Mouse (Mus musculus): Measurements from ENCODE around the gene Gm45785. TPM values are rescaled to one million over a fixed set of nuclear protein-coding genes. Genes with fewer than 3 reads are reported as not detected.

Gm45785 gene
- polyA plus RNA-seq, 1 experiment from 2014 or later: not detected

DNA sequence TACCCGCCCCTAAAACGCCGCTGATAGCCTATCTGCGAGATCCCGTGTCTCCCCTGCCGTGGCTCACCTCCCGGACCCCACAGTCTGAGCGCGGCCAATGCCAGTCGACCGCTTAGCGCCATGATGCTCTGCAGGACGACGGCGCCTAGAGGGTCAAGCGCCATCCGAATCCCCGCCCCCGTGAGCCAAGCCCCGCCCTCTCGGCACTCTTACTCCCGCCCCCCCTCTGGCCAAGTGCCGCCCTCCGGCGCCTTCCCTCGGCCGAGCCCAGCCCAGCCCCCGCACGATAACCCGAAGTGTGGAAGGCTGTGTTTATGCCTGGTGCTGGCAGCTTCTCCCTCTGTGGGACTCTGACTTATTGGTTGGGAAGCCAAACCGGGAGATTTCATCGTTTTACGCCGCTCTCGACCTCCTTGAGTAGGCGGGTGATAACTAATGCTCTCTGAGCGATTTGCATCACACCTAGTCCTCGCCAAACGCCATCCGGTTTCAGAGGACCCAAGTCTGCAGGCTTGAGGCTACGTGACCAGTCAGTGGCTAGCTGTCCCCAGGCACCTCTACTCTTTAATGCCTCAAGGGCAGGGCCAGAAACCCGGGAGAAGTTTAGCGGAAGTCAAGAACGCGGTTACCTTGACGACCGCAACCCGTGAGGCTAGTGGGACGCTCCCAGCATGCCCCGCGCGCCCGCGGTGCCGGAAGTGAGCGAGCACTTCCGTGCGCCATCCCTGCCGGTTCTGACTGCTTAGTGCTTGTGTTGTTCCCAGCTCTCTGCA is 25.8 kb upstream of the Gm45785 start, which contains the start of the genes Psmd13 and Sirt3:
Gene Psmd13 (plus strand): TSS at position 273 of the 773 bp plus-strand sequence.
Gene Sirt3 (minus strand): TSS at position 614 of the 773 bp plus-strand sequence.
- Histone ChIP-seq H3K27ac (peak within 1 kb of the TSS; percentile 86), H3K4me2 (peak within 1 kb of the TSS; percentile 66), H3K36me3 (peaks cover 33% of the 10 kb centered on the region), H3K4me3 (peak within 1 kb of the TSS; percentile 96), H3K9ac (peak within 1 kb of the TSS; percentile 89), H3K27me3 (no peaks in the 10 kb centered on the region), H3K9me3 (no peaks in the 10 kb centered on the region), H3K4me1 (peaks cover 17% of the 10 kb centered on the region)
- ATAC-seq (ENCODE audit: insufficient number of reproducible peaks, insufficient read depth, low FRiP score, low TSS enrichment, low read depth): peak; percentile 91
- WGBS: under 1% methylated on average over 57 of the region's 59 CpGs

DNA sequence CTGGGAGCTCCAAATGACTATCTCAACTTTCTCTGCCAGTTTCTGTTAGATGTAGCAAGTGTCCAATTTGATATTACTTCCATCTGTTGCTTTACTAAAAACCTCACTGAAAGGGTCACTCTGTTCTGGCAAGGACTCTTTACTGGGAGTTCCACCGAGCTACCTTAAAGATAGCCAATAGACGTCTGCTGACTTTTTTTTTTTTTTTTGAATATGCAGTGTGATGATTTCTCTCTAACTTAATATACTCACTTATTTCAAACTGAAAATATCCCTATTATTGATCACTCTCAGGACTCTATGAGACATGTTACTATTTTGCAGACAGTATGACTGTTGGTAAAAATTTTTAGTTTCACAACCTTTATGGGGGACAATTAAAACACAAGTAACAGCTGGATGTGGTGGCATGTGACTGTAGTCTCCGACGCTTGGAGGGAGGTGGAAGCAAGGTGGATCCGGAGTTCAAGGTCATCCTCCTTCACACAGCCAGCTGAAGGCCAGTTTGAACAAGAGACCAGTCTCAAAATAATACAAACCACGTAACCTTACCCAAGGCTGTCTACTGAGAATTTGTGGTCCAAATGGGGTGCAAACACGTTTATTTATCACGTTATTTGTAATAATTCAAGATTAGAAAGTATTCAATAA is 24.9 kb upstream of the Gm45785 start:
- Histone ChIP-seq H3K27ac (peak overlapping the region; percentile 86; the same call in 1 of the 2 replicates), H3K27me3 (no peaks in the 10 kb centered on the region), H3K9me3 (no peaks in the 10 kb centered on the region), H3K4me1 (peaks cover 17% of the 10 kb centered on the region), H3K9ac (peak overlapping the region; percentile 89), H3K4me3 (peak overlapping the region; percentile 96), H3K36me3 (peaks cover 33% of the 10 kb centered on the region), H3K4me2 (peak overlapping the region; percentile 66)
- 21% methylated on average over 8 of the region's 8 CpGs for WGBS
- no peak for ATAC-seq (ENCODE audit: insufficient number of reproducible peaks, insufficient read depth, low FRiP score, low TSS enrichment, low read depth)

DNA sequence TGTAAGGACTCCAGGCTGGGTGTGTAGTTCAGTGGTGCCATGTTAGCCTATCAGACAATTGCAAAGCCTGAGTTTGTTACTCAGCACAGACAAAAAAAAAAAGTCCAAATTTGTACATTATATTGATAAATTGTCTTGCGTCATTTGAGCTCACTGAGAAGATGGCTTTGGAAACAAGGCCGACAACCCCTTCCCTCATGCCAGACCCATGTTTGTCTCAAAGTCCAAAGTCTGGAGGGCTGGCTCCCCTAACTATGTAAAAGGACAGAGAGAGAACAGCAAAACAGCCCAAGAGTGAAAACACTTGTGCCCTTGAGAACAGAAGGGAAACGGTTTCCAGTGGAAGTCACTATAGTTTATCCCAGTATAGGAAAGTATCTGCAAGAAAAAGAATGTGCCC is 24.3 kb upstream of the Gm45785 start:
- H3K4me3 ChIP-seq: no peak overlapping the region
- H3K4me2 ChIP-seq: peak overlapping the region; percentile 66; the same call in 1 of the 2 replicates
- H3K36me3 ChIP-seq: peaks cover 33% of the 10 kb centered on the region
- H3K27ac ChIP-seq: no peak overlapping the region
- 82% methylated on average over 3 of the region's 3 CpGs for WGBS
- H3K9ac ChIP-seq: no peak overlapping the region
- no peaks in the 10 kb centered on the region for H3K9me3 ChIP-seq
- H3K4me1 ChIP-seq: peaks cover 17% of the 10 kb centered on the region
- H3K27me3 ChIP-seq: no peaks in the 10 kb centered on the region
- no peak for ATAC-seq (ENCODE audit: insufficient number of reproducible peaks, insufficient read depth, low FRiP score, low TSS enrichment, low read depth)

DNA sequence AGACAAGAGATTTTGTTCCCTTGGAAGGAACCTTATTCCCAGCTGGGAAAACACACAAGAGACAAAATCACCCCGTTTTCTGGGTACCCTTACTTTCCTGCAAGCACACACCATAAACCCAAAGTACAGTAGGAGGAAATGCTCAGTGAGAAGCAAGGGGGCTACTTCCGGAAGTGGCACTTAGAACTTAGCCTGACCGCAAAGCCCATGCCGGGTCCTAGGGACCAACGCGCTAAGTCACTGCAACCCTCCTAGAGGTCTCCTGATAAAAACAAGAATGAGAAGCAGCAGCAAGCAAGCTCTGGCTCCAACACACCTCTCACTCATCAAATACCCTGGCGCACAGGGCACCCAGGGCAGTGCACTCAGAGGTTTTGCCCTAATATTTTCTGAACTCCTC is 23.2 kb upstream of the Gm45785 start:
- Histone ChIP-seq H3K4me3 (no peak overlapping the region), H3K36me3 (peaks cover 39% of the 10 kb centered on the region), H3K27me3 (no peaks in the 10 kb centered on the region), H3K9me3 (no peaks in the 10 kb centered on the region), H3K27ac (no peak overlapping the region), H3K4me1 (peaks cover 17% of the 10 kb centered on the region), H3K4me2 (no peak overlapping the region), H3K9ac (no peak overlapping the region)
- no peak for ATAC-seq (ENCODE audit: insufficient number of reproducible peaks, insufficient read depth, low FRiP score, low TSS enrichment, low read depth)
- 89% methylated on average over 7 of the region's 7 CpGs for WGBS

DNA sequence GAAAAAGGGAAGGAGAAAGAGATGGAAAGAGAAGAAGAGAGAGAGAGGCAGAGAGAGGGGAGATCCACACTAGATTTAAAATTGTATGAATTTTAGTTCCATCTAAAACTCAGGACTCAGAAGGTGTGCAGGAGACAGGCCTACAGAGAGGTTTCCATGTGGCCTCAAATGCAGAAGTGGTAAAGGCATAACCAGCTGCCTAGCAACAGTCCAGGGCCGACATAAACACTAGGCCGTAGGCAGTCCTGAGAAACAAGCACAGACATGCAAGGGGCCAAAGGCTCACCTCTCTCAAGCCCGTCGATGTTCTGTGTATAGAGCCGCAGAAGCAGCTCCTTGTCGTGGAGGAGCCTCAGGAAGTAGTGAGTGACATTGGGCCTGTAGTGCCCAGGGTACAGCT is 21.2 kb upstream of the Gm45785 start:
- no peak for ATAC-seq (ENCODE audit: insufficient number of reproducible peaks, insufficient read depth, low FRiP score, low TSS enrichment, low read depth)
- H3K4me2 ChIP-seq: no peak overlapping the region
- H3K36me3 ChIP-seq: peaks cover 43% of the 10 kb centered on the region
- no peaks in the 10 kb centered on the region for H3K27me3 ChIP-seq
- H3K4me1 ChIP-seq: peaks cover 9% of the 10 kb centered on the region; the same call in 1 of the 2 replicates
- H3K9me3 ChIP-seq: no peaks in the 10 kb centered on the region
- H3K9ac ChIP-seq: no peak overlapping the region
- H3K27ac ChIP-seq: no peak overlapping the region
- no peak overlapping the region for H3K4me3 ChIP-seq
- 83% methylated on average over 6 of the region's 6 CpGs for WGBS

DNA sequence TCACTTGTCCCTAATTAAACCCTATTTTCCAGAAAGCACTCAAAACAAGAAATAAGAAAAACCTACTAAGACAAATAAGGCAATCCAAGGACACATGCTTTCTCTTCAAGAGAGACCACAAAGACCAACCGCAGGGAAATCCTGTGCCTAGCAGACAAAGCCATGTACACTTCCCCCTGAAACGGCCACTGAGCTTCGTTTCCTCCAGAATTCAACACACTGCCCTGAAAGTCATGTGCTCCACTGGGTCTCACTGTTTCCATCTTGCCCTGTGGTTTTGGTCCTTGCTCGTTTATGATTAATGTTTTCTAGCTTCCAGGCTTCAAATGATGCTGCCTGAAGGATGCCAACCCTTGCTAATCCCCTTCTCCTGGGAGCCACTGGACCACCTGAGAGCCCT is 18.1 kb upstream of the Gm45785 start:
- Histone ChIP-seq H3K9me3 (no peaks in the 10 kb centered on the region), H3K27ac (no peak overlapping the region), H3K9ac (no peak overlapping the region), H3K4me3 (no peak overlapping the region), H3K27me3 (no peaks in the 10 kb centered on the region), H3K4me2 (no peak overlapping the region), H3K36me3 (peaks cover 45% of the 10 kb centered on the region), H3K4me1 (no peaks in the 10 kb centered on the region)
- 89% methylated on average over 4 of the region's 4 CpGs for WGBS
- ATAC-seq (ENCODE audit: insufficient number of reproducible peaks, insufficient read depth, low FRiP score, low TSS enrichment, low read depth): no peak

DNA sequence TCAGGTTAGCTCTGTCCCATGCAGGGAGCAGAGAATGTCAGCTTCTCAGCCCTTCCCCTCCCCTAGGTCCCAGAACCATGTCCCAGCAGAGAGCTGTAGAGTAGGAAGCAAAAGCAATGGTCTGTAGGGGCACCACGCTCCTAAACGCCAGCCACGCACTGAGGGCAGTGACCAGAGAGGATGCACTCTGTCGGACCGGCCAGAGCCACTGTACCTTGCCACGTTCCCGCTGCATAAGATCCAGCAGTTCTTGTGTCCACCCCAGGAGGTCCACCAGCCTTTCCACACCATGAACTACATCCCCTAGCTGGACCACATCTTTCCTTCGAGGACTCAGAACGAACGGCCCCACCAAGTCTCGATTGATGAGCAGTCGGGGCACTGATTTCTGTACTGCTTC is 8.6 kb upstream of the Gm45785 start:
- no peak overlapping the region for H3K4me3 ChIP-seq
- H3K36me3 ChIP-seq: peaks cover 78% of the 10 kb centered on the region
- H3K4me1 ChIP-seq: peaks cover 5% of the 10 kb centered on the region
- 86% methylated on average over 12 of the region's 12 CpGs for WGBS
- no peaks in the 10 kb centered on the region for H3K9me3 ChIP-seq
- H3K4me2 ChIP-seq: no peak overlapping the region
- no peak overlapping the region for H3K9ac ChIP-seq
- no peaks in the 10 kb centered on the region for H3K27me3 ChIP-seq
- ATAC-seq (ENCODE audit: insufficient number of reproducible peaks, insufficient read depth, low FRiP score, low TSS enrichment, low read depth): no peak
- H3K27ac ChIP-seq: no peak overlapping the region

DNA sequence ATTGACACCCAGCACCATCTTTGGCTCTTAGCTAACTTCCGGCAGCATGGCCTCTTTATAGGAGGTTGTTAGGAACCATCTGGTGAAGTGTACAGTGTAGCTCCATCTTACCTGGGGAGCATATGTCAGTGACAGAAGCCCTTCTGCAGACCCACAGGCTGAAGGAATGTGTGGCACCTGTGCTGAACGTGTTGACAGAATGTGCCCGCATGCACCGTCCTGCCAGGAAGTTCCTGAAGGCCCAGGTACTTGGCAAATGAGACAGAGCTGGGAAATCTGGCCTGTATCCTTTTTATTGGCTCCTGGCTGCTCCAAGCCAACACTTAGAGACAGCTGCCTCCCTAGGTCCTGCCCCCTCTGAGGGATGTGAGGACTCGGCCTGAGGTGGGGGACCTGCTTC is 4.6 kb upstream of the Gm45785 start:
- H3K9ac ChIP-seq: 0 out of 2 replicates have a peak overlapping the region, but pooled peaks have one; percentile 6
- H3K4me2 ChIP-seq: no peak overlapping the region
- WGBS: 87% methylated on average over 5 of the region's 5 CpGs
- no peak for ATAC-seq (ENCODE audit: insufficient number of reproducible peaks, insufficient read depth, low FRiP score, low TSS enrichment, low read depth)
- H3K9me3 ChIP-seq: no peaks in the 10 kb centered on the region
- peaks cover 25% of the 10 kb centered on the region for H3K4me1 ChIP-seq
- H3K4me3 ChIP-seq: no peak overlapping the region
- H3K36me3 ChIP-seq: peaks cover 69% of the 10 kb centered on the region
- H3K27me3 ChIP-seq: no peaks in the 10 kb centered on the region
- H3K27ac ChIP-seq: no peak overlapping the region

DNA sequence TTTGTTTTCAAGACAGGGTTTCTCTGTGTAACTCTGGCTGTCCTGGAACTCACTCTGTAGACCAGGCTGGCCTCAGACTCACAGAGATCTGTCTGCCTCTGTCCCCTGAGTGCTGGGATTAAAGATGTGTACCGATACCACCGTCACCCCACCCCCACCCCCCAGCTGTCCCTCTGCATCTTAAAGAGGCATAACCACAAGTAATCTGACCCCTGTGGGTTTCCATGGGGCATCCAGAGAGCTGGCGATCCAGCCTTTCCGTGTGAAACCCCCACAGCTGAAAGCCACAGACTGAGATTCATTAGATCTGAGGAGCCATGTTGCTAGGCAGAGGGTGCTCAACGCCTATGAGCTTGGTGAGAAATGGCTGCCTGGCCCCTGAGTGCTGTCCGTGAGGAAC is 3.9 kb upstream of the Gm45785 start:
- Histone ChIP-seq H3K4me1 (peaks cover 31% of the 10 kb centered on the region), H3K4me2 (no peak overlapping the region), H3K4me3 (no peak overlapping the region), H3K9ac (no peak overlapping the region), H3K9me3 (no peaks in the 10 kb centered on the region), H3K27me3 (no peaks in the 10 kb centered on the region), H3K36me3 (peaks cover 67% of the 10 kb centered on the region), H3K27ac (no peak overlapping the region)
- WGBS: 47% methylated on average over 6 of the region's 6 CpGs
- no peak for ATAC-seq (ENCODE audit: insufficient number of reproducible peaks, insufficient read depth, low FRiP score, low TSS enrichment, low read depth)

DNA sequence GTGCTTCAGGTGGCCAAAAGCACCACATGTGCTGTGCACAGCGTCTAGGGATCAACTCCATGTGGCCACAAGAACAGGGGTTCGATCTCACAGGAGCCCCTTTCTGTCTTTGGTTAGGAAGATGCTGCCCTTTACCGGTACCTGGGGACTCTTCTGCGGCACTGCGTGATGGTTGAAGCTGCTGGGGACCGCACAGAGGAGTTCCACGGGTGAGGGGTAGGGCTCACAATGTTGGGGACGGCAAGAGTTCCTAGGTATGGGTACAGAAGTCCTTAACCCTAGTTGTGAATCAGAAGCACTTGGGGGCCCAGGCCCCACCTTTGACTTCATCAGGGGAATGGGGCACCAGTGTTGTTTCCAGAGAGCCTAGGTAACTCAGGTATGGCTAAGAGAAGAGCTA is 2.6 kb upstream of the Gm45785 start:
- ATAC-seq (ENCODE audit: insufficient number of reproducible peaks, insufficient read depth, low FRiP score, low TSS enrichment, low read depth): no peak
- Histone ChIP-seq H3K27ac (no peak overlapping the region), H3K9me3 (no peaks in the 10 kb centered on the region), H3K27me3 (no peaks in the 10 kb centered on the region), H3K9ac (peak overlapping the region; percentile 95), H3K36me3 (peaks cover 64% of the 10 kb centered on the region), H3K4me1 (peaks cover 36% of the 10 kb centered on the region), H3K4me2 (peak overlapping the region; percentile 99), H3K4me3 (peak overlapping the region; percentile 83)
- 92% methylated on average over 8 of the region's 8 CpGs for WGBS

DNA sequence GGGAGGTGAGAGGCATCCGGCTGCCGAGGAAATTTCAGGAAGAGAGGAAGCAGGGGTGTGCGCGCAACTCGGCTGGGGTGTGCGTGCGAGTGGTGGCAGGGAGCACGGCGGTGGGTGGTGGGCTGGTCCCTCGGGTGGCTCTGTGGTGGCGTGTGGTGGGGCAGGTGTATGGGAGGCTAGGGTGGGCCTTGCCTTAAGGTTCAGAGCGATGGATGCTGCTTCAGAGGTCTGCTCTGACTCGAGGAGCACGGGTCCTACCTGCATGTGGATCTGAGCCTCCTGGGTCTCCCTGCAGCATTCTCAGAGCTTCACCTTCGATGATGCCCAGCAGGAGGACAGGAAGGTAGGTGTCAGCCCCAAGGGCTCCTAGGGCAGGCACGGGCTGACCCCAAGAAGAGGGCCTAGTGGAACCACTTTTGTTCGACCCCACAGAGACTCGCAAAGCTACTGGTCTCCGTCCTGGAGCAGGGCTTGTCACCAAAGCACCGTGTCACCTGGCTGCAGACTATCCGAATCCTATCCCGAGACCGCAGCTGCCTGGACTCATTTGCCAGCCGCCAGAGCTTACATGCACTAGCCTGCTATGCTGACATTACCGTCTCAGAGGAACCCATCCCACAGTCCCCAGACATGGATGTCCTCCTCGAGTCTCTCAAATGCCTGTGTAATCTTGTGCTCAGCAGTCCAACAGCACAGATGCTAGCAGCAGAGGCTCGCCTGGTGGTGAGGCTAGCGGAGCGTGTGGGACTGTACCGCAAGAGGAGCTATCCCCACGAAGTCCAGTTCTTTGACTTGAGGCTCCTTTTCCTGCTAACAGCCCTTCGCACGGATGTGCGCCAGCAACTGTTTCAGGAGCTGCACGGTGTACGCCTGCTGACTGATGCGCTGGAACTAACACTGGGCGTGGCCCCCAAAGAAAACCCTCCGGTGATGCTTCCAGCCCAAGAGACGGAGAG is 1.7 kb upstream of the Gm45785 start, which contains the start of gene Bet1l:
Gene Bet1l (minus strand): TSS at position 28 of the 956 bp plus-strand sequence.
- peaks cover 64% of the 10 kb centered on the region for H3K36me3 ChIP-seq
- H3K27me3 ChIP-seq: no peaks in the 10 kb centered on the region

More for the DNA sequence above, 1.7 kb upstream of the Gm45785 start, which contains the start of gene Bet1l:
- Histone ChIP-seq H3K27ac (peak within 1 kb of the TSS; percentile 90), H3K4me2 (peak within 1 kb of the TSS; percentile 99), H3K4me1 (peaks cover 36% of the 10 kb centered on the region), H3K4me3 (peak within 1 kb of the TSS; percentile 83), H3K9me3 (no peaks in the 10 kb centered on the region), H3K9ac (peak within 1 kb of the TSS; percentile 95)
- 36% methylated on average over 40 of the region's 40 CpGs for WGBS
- ATAC-seq (ENCODE audit: insufficient number of reproducible peaks, insufficient read depth, low FRiP score, low TSS enrichment, low read depth): no peak

All from embryonic facial prominence, embryonic 13.5 days (tissue).